Mouse (Mus musculus): ENCODE data around the gene Fxyd1. TPM values are rescaled to one million over a fixed set of nuclear protein-coding genes. Genes with fewer than 3 reads are reported as not detected.

The Fxyd1 gene
- total and polyA plus RNA-seq, 3 experiments, result 0.22 TPM; not detected in 2

- TF ChIP-seq SMC3 (IDR thresholded peaks at IDR 0.05; ENCODE audit: low read depth, low read length) (no peak), CTCF (IDR thresholded peaks at IDR 0.05 in 2 of 3, conservative IDR thresholded peaks at IDR 0.05 in 1 of 3; ENCODE audit: control insufficient read depth in 1 of 3, insufficient read depth in 1 of 3, low read depth in 2 of 3, low read length in 3 of 3, poor library complexity in 1 of 3, severe bottlenecking in 1 of 3) (no peak), ZMIZ1 (IDR thresholded peaks at IDR 0.05; ENCODE audit: low read depth, low read length) (no peak)
- H3K9me3 ChIP-seq (replicated peaks; ENCODE audit: insufficient read depth, low read length), result no peaks in the 10 kb centered on the region
- H3K27me3 ChIP-seq (ENCODE audit: control insufficient read depth in 1 of 2, insufficient read depth in 2 of 2, low read length in 2 of 2), result no peaks in the 10 kb centered on the region; a peak in 2 of 4 replicates
- DNase-seq (ENCODE audit: low read depth, low spot score), result no peak
- no peak overlapping the region for H3K9ac ChIP-seq (ENCODE audit: control insufficient read depth, low read depth, low read length, poor library complexity, severe bottlenecking)
- H3K79me2 ChIP-seq (ENCODE audit: control insufficient read depth, insufficient read depth, low read length, poor library complexity), result no peaks in the 10 kb centered on the region
- H3K4me1 ChIP-seq (ENCODE audit: control insufficient read depth in 1 of 2, insufficient read depth in 2 of 2, low read length in 2 of 2), result no peaks in the 10 kb centered on the region
- H3K4me3 ChIP-seq (ENCODE audit: control insufficient read depth in 1 of 2, insufficient read depth in 1 of 2, low read depth in 2 of 2, low read length in 2 of 2), result no peak overlapping the region
- H3K36me3 ChIP-seq (ENCODE audit: control insufficient read depth in 1 of 2, insufficient read depth in 2 of 2, low read length in 2 of 2), result no peaks in the 10 kb centered on the region
- H3K27ac ChIP-seq (ENCODE audit: control insufficient read depth, low read depth, low read length), result no peak overlapping the region
Observed at GRCm38 (mm10) chr7:31074061-31074712, 17.2 kb upstream of the Fxyd1 start.

GRCm38 (mm10) chr7:31073546-31073945 is 16.5 kb upstream of the Fxyd1 start:
- H3K27ac ChIP-seq (ENCODE audit: control insufficient read depth, low read depth, low read length), result no peak overlapping the region
- H3K36me3 ChIP-seq (ENCODE audit: control insufficient read depth in 1 of 2, insufficient read depth in 2 of 2, low read length in 2 of 2), result no peaks in the 10 kb centered on the region
- no peaks in the 10 kb centered on the region for H3K4me1 ChIP-seq (ENCODE audit: control insufficient read depth in 1 of 2, insufficient read depth in 2 of 2, low read length in 2 of 2)
- H3K27me3 ChIP-seq (ENCODE audit: control insufficient read depth in 1 of 2, insufficient read depth in 2 of 2, low read length in 2 of 2), result no peaks in the 10 kb centered on the region; a peak in 2 of 4 replicates
- no peaks in the 10 kb centered on the region for H3K79me2 ChIP-seq (ENCODE audit: control insufficient read depth, insufficient read depth, low read length, poor library complexity)
- H3K4me3 ChIP-seq (ENCODE audit: control insufficient read depth in 1 of 2, insufficient read depth in 1 of 2, low read depth in 2 of 2, low read length in 2 of 2), result no peak overlapping the region
- TF ChIP-seq ZMIZ1 (IDR thresholded peaks at IDR 0.05; ENCODE audit: low read depth, low read length) (no peak), MAX (IDR thresholded peaks at IDR 0.05; ENCODE audit: low read length) (no peak)
- H3K9me3 ChIP-seq (replicated peaks; ENCODE audit: insufficient read depth, low read length), result no peaks in the 10 kb centered on the region
- no peak for DNase-seq (ENCODE audit: low read depth, low spot score)
- no peak overlapping the region for H3K9ac ChIP-seq (ENCODE audit: control insufficient read depth, low read depth, low read length, poor library complexity, severe bottlenecking)

DNA sequence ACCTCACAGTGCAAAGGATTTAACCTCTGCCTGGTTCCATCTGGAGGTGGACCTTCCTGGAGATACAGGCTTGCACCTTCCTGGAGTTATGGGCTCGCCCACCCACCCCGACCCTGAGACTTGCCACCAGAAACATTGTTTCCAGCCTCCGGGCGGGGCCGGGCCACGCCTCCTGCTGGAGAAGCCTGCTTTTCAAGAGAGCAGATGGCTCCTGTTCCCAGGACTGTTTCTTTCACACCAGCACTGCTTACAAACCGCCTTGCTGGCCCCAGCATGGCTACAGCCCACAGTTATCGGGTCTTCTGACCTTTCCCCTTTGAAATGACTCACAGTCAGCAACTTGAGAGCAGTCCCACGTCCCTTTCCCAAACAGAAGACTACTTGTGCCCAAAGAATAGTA is 15.3 kb upstream of the Fxyd1 start:
- no peaks in the 10 kb centered on the region; a peak in 2 of 4 replicates for H3K27me3 ChIP-seq (ENCODE audit: control insufficient read depth in 1 of 2, insufficient read depth in 2 of 2, low read length in 2 of 2)
- no peaks in the 10 kb centered on the region for H3K9me3 ChIP-seq (replicated peaks; ENCODE audit: insufficient read depth, low read length)
- H3K36me3 ChIP-seq (ENCODE audit: control insufficient read depth in 1 of 2, insufficient read depth in 2 of 2, low read length in 2 of 2), result no peaks in the 10 kb centered on the region
- H3K79me2 ChIP-seq (ENCODE audit: control insufficient read depth, insufficient read depth, low read length, poor library complexity), result no peaks in the 10 kb centered on the region
- H3K27ac ChIP-seq (ENCODE audit: control insufficient read depth, low read depth, low read length), result no peak overlapping the region
- no peak overlapping the region for H3K9ac ChIP-seq (ENCODE audit: control insufficient read depth, low read depth, low read length, poor library complexity, severe bottlenecking)
- no peaks in the 10 kb centered on the region for H3K4me1 ChIP-seq (ENCODE audit: control insufficient read depth in 1 of 2, insufficient read depth in 2 of 2, low read length in 2 of 2)
- no peak for DNase-seq (ENCODE audit: low read depth, low spot score)
- TF ChIP-seq CTCF (IDR thresholded peaks at IDR 0.05 in 2 of 3, conservative IDR thresholded peaks at IDR 0.05 in 1 of 3; ENCODE audit: control insufficient read depth in 1 of 3, insufficient read depth in 1 of 3, low read depth in 2 of 3, low read length in 3 of 3, poor library complexity in 1 of 3, severe bottlenecking in 1 of 3) (no peak), HCFC1 (IDR thresholded peaks at IDR 0.05; ENCODE audit: low read depth, low read length) (no peak), SIN3A (IDR thresholded peaks at IDR 0.05; ENCODE audit: low read length) (no peak), MXI1 (IDR thresholded peaks at IDR 0.05; ENCODE audit: low read depth, low read length) (no peak), GABPA (IDR thresholded peaks at IDR 0.05; ENCODE audit: low read depth, low read length) (no peak), GATA1 (IDR thresholded peaks at IDR 0.05; ENCODE audit: low read depth, low read length) (no peak), USF2 (IDR thresholded peaks at IDR 0.05; ENCODE audit: borderline replicate concordance in 1 of 2, insufficient read depth in 1 of 2, low read depth in 1 of 2, low read length in 2 of 2) (no peak), TCF12 (IDR thresholded peaks at IDR 0.05; ENCODE audit: low read depth, low read length) (no peak), ZKSCAN1 (IDR thresholded peaks at IDR 0.05; ENCODE audit: low read depth, low read length) (no peak), MYB (IDR thresholded peaks at IDR 0.05; ENCODE audit: low read depth, low read length) (no peak), BHLHE40 (IDR thresholded peaks at IDR 0.05; ENCODE audit: borderline replicate concordance, low read depth, low read length) (no peak), KAT2A (conservative IDR thresholded peaks at IDR 0.05; ENCODE audit: low read depth, low read length) (no peak), POLR2AphosphoS2 (IDR thresholded peaks at IDR 0.05; ENCODE audit: low read length) (no peak), CHD2 (IDR thresholded peaks at IDR 0.05; ENCODE audit: low read length) (no peak)
- H3K4me3 ChIP-seq (ENCODE audit: control insufficient read depth in 1 of 2, insufficient read depth in 1 of 2, low read depth in 2 of 2, low read length in 2 of 2), result no peak overlapping the region

All from MEL (cell line).